Mouse (Mus musculus) adrenal gland, adult (tissue): ENCODE measurements at regions not wholly inside any gene's neighbourhood (a gene's known extent, or its start where the extent isn't known, plus 50 kb on each side); places are given as distances from the start of the nearest gene placed in this dataset.

ENCODE experiments used
- DNase-seq, 2 experiments: peaks; one replicate each; pipeline ENCODE4 v3.0.0; 2022 to 2023; ENCODE audit warnings: low spot score in 1 of 2; ENCODE audit not compliant: inconsistent age in 2 of 2

GRCm38 (mm10) chr12:8844748-8845147, 73.6 kb downstream of the Sdc1 start:
- DNase-seq: no peak

GRCm38 (mm10) chr12:8845443-8845842, 74.3 kb downstream of the Sdc1 start:
- DNase-seq: no peak

- no peak for DNase-seq
Measured at GRCm38 (mm10) chr12:8846425-8847226, 74.8 kb upstream of the Laptm4a start.

- DNase-seq: no peak
Measured at GRCm38 (mm10) chr12:8847227-8847857, 74.1 kb upstream of the Laptm4a start.

GRCm38 (mm10) chr12:8847858-8848383, 73.5 kb upstream of the Laptm4a start:
- no peak for DNase-seq

- no peak for DNase-seq
Measured at GRCm38 (mm10) chr12:8853858-8854257, 67.6 kb upstream of the Laptm4a start.

GRCm38 (mm10) chr12:8854401-8854800, 67.1 kb upstream of the Laptm4a start:
- peak in 1 of 2 experiments; percentile 40 for DNase-seq

GRCm38 (mm10) chr12:8855119-8855518, 66.3 kb upstream of the Laptm4a start:
- DNase-seq: no peak

- DNase-seq: peak in 1 of 2 experiments; percentile 39
Measured at GRCm38 (mm10) chr12:8856051-8856543, 65.4 kb upstream of the Laptm4a start.

- peak in 1 of 2 experiments; percentile 17 for DNase-seq
Measured at GRCm38 (mm10) chr12:8857308-8857707, 64.2 kb upstream of the Laptm4a start.

- DNase-seq: peak in 1 of 2 experiments; percentile 18
Measured at GRCm38 (mm10) chr12:8858748-8859147, 62.7 kb upstream of the Laptm4a start.

- peak in 1 of 2 experiments; percentile 21 for DNase-seq
Measured at GRCm38 (mm10) chr12:8859588-8859987, 61.9 kb upstream of the Laptm4a start.

- peak; percentile 41 to 91 for DNase-seq
Measured at GRCm38 (mm10) chr12:8864830-8865229, 56.6 kb upstream of the Laptm4a start.

GRCm38 (mm10) chr12:8865250-8865649, 56.2 kb upstream of the Laptm4a start:
- peak in 1 of 2 experiments; percentile 34 for DNase-seq

GRCm38 (mm10) chr12:8867104-8867503, 54.4 kb upstream of the Laptm4a start:
- DNase-seq: no peak

GRCm38 (mm10) chr12:8868690-8869089, 52.8 kb upstream of the Laptm4a start:
- DNase-seq: peak; percentile 35 to 84

GRCm38 (mm10) chr12:8869190-8869589, 52.3 kb upstream of the Laptm4a start:
- no peak for DNase-seq
